Mouse (Mus musculus) kidney, postnatal 10 days (tissue): ENCODE measurements around the gene Abca1.

Experiments
- DNase-seq: peaks from one replicate; pipeline ENCODE4 v3.0.0; 2021; ENCODE audit warnings: mixed read lengths

Gene Abca1

DNA sequence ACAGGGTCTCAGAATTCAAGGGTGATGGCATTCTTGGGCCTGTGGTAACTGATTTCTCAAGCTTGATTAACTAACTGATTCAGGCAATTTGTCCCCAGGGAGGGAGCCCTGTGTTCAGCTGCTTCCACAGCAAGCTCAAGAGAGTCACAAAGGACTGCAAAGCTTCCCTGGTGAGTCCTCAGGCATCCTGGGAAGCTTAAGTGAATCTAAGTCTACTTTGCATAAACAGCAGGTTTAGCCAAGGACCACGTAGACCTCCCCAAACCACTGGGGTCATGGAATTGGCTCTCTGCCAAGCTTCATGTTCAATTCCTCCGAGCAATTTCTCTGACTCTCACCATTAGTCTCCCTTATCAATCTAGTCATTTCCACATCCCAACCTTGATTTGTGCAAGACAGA is 12.2 kb downstream of the Abca1 start:
- no peak for DNase-seq

DNA sequence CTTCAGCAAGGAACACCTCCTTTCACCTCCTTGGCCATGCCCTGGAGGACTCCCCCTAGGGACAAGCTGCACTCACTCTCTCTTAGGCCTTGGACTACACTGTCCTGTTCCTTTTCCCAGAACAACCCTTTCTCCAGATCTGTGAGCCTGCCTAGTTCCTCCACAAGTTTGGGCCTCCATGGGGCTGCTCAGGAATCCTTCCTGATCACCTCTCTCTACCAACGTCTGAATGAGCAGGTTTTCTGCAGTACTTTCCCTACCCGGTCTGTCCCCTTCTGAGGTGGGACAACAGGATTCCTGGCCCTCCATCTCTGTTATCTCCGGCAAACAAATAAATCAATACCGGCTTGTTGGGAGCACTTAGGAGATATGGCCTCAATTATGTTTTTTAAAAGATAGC is 12.6 kb downstream of the Abca1 start:
- DNase-seq, result no peak

DNA sequence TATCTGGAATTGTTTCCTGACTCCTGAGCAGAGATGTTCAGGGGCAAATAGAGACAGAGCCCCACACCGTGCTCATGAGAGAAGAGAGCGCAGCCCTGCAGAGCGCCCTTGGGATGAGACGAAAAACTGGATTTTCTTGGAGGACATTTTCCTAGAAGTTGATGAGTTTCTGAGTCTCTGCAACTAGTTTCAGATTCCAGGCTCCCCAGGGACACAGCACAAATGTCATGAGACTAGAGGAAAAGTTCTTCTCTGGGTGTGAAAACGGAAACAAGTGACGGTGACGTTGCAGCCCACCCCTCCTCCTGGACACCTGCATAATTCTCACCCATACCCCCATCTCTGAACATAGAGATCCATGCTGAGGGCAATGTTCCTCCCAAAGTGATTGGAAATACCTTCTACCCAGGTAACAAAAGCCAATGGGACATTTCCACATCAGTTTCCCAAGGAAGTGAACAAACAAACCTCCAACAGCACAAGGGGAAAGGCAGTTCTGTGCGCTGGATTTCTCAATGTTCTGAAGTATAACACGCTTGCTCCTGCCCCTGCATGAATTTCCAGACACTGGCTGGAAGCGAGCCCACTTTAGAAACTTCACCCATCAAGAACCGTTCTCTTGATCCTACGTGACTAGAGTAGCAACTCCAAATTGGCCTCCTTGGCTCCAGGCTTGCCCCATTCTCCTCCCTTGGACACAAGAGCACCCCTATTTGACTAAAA is 13.3 kb downstream of the Abca1 start:
- no peak for DNase-seq

DNA sequence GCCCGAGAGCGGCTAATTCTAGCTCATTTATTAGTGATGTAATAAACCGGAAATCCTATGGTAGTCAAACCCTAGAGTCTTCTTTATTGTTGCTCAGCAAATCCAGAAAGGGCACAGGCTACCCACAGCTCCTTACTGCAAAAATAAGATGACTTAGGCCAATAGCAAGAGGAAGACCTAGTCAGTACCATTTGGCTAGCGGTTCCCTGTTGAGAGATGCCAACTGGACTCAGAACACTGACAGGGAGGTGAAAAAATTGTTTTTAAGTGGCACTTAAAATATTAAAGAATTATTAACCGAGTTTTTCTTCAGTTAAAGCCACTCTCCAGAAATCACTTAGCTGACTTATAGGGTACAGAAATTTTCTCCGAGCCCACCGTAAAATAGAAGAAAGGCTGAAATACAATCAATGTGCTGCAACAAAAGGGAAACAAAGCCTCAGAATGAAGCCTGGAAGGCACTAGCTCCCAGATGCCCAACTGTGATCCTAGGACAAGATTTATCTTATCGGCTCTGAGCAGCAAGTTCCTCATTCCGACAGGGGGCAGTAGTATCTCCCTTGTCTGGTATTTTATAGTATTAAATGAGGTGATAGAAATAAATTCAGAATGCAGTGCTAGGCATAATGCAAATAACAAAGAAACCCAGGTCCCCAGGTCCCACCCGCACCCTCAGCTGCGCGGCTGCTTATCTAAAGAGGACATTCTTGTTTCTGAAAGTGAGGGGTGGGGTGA is 14.1 kb downstream of the Abca1 start:
- DNase-seq, result no peak

DNA sequence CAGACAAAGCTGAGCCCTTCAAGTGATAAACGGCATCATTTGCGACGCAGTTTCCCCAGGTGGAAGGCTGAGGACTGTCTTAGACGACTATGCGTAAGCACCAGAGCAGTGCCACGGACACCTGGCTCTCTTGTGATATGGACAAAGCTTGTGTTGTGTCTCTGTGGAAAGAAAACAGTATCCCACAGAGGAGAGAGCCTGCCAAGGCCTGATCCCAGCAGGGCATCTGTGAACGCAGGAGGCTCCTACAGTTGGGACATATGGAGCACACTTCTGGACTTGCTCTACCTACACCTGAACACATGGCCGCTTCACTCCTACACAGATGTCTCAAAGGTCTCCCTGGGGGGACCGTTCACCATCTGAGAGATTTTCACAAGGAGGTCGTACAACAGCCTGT is 15.1 kb downstream of the Abca1 start:
- no peak for DNase-seq

DNA sequence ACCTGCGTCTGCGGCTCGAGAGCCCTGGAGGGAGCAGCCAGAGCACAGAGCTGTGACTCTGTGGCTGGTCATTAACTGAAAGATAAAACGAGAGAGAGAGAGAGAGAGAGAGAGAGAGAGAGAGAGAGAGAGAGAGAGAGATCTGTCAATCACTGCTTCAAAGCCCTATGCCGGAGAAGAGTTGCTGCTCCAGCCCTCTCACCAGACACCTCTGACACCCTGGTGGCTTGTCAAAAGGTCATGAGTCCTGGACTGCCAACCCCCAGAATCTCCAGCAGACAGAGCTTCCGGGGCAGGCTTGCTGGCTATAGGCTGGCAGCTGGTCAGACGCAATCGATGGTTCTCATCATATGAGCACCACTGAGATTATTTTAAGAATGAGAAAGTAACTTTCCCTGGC is 15.7 kb downstream of the Abca1 start:
- no peak for DNase-seq

DNA sequence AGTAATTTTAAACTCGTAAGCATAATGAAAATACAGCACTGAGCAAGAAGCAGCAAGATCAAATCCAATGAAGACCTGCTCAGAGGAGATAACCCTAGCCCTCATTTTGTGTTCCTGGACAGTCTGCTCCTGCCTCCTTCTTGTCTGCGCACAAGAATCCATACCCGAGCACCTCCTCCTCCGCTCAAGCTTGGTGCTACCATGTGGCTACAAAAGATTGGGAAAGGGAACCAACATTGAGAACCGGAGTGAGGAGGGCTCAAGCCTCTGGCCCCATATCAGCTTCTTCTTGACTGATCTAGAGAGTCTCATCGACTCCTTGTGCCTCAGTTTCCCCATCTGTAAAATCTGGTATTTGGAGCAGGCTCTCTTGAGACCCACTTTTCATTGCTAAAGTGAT is 19.0 kb downstream of the Abca1 start:
- no peak for DNase-seq

DNA sequence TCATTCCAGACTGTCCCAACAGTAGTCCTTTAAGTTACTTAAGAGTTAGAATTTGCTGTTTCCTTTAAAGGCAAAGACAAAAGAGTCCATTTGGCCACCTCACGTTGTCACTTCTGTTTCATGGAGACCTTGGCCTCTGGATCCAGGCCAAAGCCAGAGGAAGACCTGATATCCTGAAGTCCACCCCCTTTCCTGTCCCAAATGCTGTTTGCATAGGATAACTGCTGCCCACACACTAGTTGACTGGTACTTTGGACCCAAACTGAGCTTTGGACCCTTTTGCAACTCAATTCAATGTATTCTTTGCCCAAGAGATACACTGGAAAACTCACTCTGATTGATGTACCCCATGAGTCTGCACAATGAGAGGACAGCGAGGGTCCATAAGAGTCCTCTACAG is 20.2 kb downstream of the Abca1 start:
- DNase-seq, result peak; percentile 35

DNA sequence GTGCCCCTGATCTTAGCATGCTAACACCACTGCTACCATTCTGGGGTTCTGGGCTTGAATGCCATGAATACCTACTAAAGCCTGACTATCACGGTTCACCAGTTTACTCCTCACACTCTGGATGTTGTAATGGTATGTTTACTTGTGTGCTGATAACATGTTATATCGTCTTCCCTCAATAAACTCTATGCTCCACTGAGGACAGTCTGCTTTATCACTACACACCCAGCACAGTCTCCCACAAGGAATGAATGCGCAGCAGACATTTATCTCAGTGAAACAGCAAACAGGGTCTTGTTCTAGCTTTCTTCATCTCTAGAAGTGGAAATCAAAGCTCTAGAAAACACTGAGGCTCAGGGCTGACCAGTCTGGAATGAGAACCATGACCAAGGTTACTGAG is 20.7 kb downstream of the Abca1 start:
- DNase-seq, result no peak

DNA sequence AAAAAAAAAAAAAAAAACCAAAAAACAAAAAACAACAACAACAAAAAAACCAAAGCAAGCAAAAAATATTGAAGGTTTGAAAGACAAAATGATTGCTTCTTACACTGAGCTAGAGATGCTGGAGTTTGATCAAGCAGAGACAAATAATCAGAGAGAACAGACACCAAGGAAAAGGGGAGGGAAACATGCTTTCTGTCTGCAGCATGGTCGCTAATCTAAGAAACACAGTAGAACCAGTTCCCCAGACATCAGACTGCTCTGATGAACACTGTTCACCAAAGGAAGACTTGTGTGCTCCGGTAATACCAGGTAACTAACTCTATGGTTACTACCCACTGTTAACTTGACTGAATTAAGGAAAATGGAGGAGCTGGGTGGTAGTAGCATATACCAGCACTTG is 22.6 kb downstream of the Abca1 start:
- no peak for DNase-seq

DNA sequence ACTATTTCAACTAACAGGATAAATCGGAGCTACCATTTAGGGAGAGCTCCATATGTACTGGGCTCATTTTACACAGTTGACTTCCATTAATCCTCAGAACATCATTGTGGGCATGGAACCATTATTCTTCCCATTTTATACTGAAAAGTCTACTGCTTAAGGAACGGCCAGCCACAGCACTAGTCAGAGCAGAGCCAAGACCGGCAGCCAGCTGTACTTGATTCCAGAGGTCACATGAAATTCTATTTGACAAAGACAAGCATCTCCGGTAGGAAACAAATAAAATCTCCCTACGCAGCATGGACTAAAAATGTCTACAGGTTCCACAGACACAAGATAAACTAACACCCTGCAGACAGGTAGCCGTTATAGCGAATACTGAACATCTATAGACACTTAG is 24.9 kb downstream of the Abca1 start:
- DNase-seq, result peak; percentile 39

DNA sequence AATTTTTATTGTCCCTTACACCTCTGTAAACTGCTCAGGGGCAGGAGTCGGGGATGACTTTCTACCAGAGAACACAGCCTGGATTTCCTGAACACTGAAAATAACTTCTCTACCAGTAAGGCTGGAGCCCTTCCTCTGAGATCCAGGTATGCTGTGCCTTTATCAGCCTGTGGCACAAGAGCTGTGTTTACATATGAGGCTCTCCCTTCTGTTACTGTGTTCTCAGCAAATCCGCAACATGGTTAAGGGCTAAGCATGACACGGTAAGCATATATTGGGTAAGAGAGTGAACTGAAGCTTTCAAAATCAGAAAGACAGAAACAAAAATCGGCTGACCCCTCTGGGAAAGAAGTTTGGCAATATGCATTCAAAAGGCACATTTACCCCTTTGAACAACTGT is 25.7 kb downstream of the Abca1 start:
- DNase-seq, result no peak

DNA sequence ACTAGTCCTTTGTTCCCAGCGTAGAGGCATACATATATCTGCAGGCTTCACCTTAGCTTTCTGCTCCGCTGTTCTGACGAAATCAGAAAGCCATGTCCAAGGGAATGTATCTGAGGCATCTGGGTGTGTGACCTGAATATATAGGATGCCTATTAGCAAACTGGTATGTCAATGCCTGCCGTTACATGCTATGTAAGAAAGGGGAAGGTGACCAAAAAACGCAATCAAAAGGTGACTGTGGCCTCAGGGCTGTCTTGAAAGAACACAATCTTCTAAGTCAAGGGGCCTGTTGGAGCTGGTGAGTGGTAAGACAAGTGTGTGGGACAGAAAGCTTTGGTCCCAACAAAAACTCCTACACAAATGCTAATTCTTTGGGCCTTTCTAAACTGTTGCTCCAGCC is 28.2 kb downstream of the Abca1 start:
- DNase-seq, result no peak

DNA sequence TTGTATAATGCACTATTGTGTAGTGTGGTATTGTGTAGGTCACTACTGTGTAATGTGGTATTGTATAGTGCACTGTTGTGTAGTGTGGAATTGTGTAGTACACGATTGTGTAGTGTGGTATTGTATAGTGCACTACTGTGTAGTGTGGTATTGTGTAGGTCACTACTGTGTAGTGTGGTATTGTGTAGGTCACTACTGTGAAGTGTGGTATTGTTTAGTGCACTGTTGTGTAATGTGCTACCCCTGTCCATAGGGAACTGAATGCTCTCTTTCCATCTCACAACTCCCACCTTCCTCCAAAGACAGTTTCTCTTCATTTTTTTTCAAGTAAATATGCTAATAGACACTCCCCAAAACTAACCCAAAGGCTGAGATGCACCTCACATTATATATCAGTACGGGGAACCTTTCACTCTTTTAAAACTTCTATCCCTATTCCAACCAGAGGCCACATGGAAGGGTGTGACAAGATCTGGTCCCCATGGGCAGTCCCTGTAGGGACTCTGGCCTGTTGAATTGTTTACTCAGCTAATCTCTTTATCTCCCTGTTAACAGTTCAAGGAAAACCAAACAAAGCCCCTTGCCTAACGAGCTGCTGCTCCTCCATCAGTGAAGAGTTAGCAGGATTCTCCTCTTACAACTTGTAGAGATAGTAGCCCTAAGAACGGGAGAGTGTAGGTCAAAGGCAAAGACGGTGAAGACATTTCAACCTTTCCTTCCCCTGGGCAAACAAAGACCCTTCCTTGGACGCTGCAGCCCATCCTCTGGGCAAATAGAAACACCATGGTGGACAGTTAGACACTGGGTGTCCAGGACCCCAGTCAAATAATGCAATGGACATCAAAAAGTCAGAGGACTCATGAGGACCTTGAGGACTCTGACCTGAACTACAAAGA is 28.8 kb downstream of the Abca1 start:
- DNase-seq, result no peak

DNA sequence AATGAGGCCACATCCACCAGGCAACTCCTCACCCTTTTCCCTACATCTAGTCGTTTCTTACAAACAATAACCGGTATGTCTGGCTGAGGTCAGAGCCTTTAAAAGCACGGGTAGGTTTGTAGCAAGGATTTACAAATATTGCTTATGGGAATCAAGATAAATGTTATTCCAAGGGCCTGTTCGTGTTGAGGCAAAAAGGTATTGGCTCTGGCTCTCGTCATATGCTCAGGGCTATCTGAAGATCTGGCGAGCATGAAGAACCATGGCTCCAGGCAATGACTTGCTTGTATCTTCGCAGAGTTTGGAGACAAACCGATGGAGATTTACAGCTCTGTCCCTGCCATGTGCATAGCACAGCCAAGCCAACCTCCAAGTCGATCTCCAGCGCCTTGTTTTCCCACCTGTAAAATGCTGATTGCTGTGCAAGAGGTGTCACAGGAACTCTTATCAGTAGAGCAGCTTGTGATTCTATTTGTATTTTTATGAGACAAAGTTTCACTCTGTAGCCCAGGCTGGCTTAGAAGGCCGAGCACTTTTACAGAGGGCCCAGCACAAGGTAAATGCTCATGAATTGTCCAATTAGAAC is 29.9 kb downstream of the Abca1 start:
- DNase-seq, result no peak

DNA sequence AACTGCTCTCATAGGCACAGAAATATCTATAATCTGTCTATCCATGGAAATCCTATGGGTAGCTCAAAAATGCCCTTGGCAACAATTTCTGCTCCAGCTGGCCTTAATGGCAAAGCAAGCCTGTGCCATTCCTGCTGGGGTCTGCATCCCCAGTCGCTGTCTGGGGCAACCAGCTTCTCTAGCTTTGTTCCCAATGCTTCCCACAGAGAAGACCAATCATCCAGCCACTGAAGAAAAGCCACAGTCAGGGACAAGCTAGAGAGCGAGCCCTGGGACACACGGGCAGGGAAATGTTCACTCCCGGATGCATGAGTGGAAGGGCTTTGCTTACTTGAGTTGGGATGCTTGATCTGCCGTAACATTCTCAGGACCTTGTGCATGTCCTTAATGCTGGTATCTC is 32.4 kb downstream of the Abca1 start:
- no peak for DNase-seq

DNA sequence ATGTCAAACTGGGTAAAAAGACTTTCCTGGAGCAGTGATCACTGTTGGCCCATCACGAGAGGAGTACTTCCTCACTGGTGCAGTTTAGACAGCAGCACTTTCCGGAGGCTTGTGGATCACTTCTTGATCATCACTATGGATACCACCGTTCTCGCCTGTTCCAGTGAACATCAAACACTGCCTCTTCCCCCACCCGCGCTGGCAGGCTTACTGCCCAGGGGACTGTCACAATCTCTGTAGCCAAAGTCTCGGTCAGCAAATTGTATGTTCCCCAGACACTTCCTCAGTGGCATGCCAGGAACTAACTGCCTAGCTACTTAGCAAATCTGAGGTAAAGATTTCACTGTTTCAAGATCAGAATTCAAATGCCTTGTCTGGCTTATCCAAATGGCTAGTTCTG is 32.9 kb downstream of the Abca1 start:
- DNase-seq, result no peak

DNA sequence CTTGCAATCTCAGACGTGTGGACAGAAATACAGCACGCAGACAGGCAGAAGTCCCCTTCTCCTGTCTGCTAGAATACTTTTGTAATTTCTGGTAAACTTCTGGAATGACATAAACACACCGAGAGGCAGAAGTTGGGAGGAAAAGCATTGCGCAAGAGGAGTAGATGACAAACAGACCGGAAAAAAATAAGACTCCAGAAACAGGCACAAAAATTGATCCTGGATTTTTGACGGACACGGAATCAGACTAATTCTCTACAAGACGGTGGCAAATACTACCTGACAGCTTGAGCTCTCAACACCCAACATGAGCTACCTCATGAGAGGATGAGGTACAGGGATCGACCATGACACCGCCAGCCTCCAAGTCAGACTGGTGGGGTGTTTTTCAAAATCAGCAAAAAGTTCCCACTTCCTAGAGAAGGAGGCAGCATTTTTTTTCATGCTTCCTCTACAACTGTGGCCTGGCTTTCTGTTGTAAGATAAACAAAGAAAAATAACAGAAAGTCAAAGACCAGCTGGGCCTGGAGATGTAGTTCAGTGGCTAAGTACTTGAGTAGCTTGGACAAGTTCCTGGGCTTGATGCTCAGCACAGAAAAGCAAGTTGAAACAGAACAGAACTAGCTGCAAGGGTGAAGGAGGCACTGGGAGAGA is 34.7 kb downstream of the Abca1 start:
- DNase-seq, result no peak

DNA sequence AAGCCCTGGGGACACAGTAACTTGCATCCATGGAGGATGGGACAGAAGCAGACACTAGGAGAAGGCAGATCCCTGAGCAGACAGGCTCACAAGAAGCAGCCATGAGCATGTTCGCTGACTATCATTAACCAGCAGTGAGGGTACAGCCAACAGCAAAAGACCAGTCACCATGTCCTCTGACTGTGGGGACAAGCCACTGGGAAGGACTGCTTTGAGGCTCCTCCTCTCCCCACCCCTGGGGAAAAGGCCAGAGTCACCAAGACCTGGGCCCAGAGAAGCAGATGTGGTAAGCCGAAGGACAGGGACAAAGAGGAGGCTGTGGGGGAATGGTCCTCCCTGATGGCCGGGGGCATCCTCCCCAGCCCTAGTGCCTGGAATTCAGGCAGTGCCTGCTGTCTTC is 37.4 kb downstream of the Abca1 start:
- DNase-seq, result no peak

DNA sequence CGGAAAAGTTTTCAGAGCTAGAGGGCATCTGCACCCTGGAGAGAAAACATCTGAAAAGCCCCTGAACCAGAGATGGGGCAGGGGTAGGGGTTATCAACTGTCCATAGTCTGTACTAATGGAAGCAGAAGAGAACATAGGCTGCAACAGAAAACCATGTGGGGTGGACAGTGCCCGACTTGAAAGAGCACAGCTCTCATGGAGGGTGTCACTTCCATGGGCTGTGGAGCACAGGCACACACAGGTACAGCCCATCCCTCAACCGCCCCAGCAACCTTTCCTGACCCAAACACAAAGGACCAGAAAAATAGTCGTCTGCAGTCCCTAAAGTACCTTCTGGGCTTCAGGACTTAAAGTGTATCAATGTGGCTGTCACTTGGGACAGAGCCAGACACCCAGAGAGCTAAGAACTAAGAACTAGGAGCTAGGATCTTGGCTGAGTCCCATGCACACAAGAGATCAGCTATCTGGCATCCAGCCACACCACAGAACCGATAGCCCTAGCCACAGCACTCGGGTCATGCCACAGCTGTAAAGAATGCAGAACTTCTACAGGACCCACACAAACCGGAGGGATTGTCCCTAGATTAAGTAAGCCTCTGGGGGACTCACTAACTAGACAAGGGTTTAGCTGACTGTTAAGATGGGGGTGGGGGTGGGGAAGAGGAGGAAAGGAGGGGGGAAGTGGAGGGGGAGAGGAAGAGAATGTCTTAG is 38.0 kb downstream of the Abca1 start:
- peak; percentile 54 for DNase-seq

DNA sequence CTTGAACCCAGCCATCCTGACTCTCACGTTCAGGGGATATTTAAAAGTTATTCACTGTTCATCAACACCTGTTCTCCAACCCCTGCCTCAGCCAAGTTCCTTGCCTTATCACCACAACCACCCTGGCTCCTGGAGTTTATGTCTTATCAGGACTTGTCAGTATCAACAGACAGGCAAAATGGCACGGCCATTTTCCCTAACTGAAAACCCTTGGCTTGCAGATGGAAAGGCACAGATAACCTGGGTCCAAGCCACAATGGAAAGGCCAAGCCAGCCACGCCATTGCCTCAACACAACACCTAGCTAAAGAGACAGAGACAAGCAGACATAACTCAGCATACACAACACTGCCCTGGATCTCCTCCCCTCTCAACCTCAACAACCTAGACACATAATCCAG is 38.6 kb downstream of the Abca1 start:
- no peak for DNase-seq

DNA sequence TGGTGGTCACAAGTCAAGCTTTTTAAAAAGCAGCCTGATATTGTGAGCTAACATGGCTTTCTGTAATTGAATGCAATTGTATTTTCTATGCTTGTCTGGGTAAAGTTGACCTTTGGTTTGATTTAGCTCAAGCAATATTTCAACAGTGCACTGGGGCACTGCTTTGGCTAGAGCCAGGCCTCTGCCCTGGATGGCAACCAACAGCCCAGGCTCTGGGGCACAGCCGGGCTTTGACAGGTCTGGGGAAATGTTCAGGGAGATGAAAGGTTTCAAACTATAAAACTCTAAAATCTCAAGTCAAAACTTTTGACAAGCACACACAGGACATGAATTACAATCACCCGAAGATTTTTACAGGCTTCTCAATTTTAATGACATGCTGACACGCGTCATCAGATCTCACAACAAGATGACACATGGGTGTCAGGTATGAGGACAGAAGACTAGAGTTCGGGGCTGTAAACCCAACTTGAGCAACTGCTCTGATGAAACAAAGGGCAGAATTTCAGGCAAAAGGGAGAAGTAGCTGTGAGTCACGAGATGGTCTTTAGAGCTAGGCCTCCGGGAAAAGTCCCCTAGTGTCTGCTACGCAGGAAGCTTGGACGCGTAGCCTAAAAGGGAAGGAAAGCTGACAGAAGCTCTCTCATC is 39.5 kb downstream of the Abca1 start:
- no peak for DNase-seq
